Mouse (Mus musculus) C2C12 (cell line): ENCODE measurements around the gene Ston2. TPM values are rescaled to one million over a fixed set of nuclear protein-coding genes. Genes with fewer than 3 reads are reported as not detected.

ENCODE experiments used
- H3K27me3 ChIP-seq: one replicate; pipeline ENCODE4 v1.6.1; 2011; ENCODE audit not compliant: control insufficient read depth, insufficient read depth, insufficient read length
- H3K36me3 ChIP-seq: one replicate; pipeline ENCODE4 v1.6.1; 2011; ENCODE audit not compliant: control insufficient read depth, insufficient read depth
- H3K4me3 ChIP-seq: one replicate; pipeline ENCODE4 v1.5.1; 2011; ENCODE audit warnings: mild to moderate bottlenecking, control low read depth; ENCODE audit not compliant: poor library complexity, insufficient read depth, severe bottlenecking
- H3K79me2 ChIP-seq: one replicate; pipeline ENCODE4 v1.6.1; 2011; ENCODE audit not compliant: control insufficient read depth, insufficient read depth
- H3K79me3 ChIP-seq: one replicate; pipeline ENCODE4 v1.6.1; 2011; ENCODE audit warnings: low read depth, control low read depth
- H3ac ChIP-seq: one replicate; pipeline ENCODE3; 2011; ENCODE audit warnings: low read depth; ENCODE audit not compliant: control insufficient read depth, insufficient read length
- CEBPB ChIP-seq: IDR thresholded peaks from one replicate; pipeline ENCODE4 v1.6.1; 2011; ENCODE audit warnings: low read depth, mild to moderate bottlenecking, control low read depth, moderate library complexity
- CTCF ChIP-seq: IDR thresholded peaks from one replicate; pipeline ENCODE4 v1.5.1; 2011; ENCODE audit not compliant: control insufficient read depth, insufficient read depth, insufficient read length
- FOSL1 ChIP-seq: IDR thresholded peaks from one replicate; pipeline ENCODE4 v1.8.0; 2011; ENCODE audit warnings: mild to moderate bottlenecking, low read length; ENCODE audit not compliant: poor library complexity, insufficient read depth, severe bottlenecking
- MAX ChIP-seq: IDR thresholded peaks from one replicate; pipeline ENCODE4 v1.6.1; 2011; ENCODE audit warnings: mild to moderate bottlenecking, control low read depth
- MYOD1 ChIP-seq: IDR thresholded peaks from one replicate; pipeline ENCODE4 v1.6.1; 2011; ENCODE audit warnings: low read depth; ENCODE audit not compliant: control insufficient read depth, insufficient read length
- MYOG ChIP-seq: IDR thresholded peaks from one replicate; pipeline ENCODE4 v1.6.1; 2011; ENCODE audit not compliant: control insufficient read depth, insufficient read length; ENCODE audit errors: extremely low read depth
- USF1 ChIP-seq: IDR thresholded peaks from one replicate; pipeline ENCODE4 v1.6.1; 2011; ENCODE audit warnings: low read depth, mild to moderate bottlenecking, control low read depth, moderate library complexity
- polyA plus RNA-seq: library from polyadenylated mRNA; unstranded; fragments of >200 nt; fragmentation: generic; extraction: Trizol; gene quantifications from one replicate; pipeline ENCODE4 v1.2.1, GENCODE M21; 2012; ENCODE audit warnings: missing spikeins

The Ston2 gene
- polyA plus RNA-seq, 1 experiment, result 11.6 TPM

DNA sequence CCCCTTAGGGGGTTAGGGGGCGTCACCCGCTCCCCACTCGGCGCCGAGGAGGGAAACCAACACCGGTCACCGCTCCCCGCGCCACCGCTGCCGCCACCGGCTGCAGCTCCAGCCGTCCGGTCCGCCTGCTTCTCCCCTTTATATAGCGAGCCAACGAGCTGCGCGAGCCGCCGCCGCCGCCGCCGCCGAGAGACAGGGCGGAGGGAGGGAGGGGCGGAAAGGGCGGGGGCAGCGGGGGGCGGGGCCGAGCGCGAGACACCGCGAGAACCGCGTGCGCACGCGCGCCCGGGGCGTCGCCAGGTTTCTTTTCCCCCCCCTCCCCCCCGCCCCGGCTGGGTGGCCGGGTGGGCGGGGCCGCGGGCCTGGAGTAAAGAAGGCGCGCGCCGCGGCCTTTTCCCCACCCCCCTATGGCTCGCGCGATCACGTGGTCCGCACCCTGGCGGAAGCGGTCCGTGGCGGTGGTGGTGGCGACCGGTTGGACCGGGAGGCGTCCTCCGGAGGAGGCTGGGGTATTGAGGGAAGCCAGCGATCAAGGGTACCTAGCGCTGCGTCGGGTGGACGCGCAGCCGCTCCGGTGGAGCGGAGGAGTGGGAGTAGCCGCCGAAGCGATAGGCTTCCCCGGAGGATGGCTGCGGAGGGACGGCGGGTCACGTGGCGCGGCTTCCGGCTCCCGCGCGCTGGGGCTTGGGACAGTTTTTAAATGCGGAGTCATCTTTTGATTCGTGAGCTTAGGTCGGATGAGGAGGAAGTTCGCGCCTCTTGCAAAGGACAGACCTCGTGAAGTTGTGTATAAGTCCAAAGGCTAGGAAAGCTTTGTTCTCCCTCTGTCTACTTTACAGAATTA, 198.1 kb downstream of the Ston2 start, which contains the start of gene Gtf2a1:
TSS of gene Gtf2a1 (minus strand) at position 641 of the 844 bp plus-strand sequence.
- Histone ChIP-seq H3K79me2 (peaks cover 44% of the 10 kb centered on the region), H3K79me3 (peaks cover 20% of the 10 kb centered on the region), H3K4me3 (peak within 1 kb of the TSS; percentile 55), H3ac (peak within 1 kb of the TSS; percentile 96), H3K36me3 (peaks cover 1% of the 10 kb centered on the region), H3K27me3 (no peaks in the 10 kb centered on the region)
- TF ChIP-seq USF1, result peak; percentile 85
- TF ChIP-seq CTCF, result no peak
- peak; percentile 29 for TF ChIP-seq MAX

DNA sequence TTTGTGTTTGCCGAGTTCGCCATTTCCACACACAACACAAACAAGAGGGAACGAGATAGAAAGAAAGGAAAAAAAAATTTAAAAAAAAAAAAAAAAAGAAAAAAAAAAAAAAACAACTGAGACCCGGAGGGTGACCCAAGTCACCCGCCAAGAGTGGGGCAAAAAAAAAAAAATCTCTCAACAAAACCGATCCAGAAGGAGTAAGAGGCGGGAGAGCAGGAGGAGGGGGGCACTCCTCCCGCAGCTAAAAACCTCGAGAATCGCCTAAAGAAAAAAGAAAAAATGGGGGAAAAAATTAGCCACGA, 198.7 kb downstream of the Ston2 start:
- peak overlapping the region; percentile 96 for H3ac ChIP-seq
- TF ChIP-seq CTCF (no peak), MYOD1 (no peak), CEBPB (no peak), MAX (no peak), USF1 (no peak), FOSL1 (no peak), MYOG (no peak)
- H3K4me3 ChIP-seq, result peak overlapping the region; percentile 55
- peaks cover 23% of the 10 kb centered on the region for H3K79me3 ChIP-seq
- H3K79me2 ChIP-seq, result peaks cover 50% of the 10 kb centered on the region
- H3K27me3 ChIP-seq, result no peaks in the 10 kb centered on the region
- H3K36me3 ChIP-seq, result peaks cover 7% of the 10 kb centered on the region

DNA sequence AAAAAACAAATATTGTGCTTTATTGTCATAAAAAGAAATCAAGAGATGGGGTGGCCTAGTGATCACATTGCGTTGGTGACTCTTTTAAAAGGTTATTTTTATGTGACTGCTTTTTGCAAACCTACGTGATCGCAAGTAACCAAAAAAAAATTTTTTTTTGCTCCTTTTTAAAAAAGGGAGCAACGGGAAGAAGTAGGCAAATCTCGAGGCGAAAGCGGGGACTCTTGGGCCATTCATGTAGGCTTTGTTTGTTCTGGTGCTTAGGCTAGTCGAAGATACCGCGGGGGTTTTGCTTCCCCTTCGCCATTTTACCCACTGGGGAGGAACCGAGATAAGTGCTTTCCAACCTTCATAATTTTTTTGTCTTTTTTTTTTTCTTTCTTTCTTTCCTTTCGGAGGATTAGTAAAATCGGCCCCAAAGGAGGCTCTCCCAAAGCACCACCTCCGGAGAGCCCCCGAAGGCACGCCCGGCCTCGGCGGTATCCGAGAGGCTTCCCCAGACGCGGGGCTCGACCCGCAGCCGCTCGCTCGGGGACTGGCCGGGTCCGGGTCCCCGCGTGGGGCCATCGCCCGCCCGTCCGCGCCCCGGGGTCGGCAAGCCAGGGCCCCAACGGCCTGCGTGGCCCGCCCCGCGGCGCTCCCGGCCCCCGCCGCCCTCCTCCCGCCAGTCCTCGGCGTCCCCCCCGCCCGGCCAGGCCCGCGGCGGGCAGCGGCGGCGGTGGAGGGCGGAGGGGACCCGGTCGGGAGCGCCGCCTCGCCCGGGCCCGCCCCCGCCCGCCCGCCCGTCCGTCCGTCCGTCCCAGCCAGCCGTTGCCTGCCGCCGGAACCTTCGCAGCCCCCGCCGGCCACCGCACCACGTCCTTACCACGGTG, 199.3 kb downstream of the Ston2 start:
- Histone ChIP-seq H3K79me3 (peaks cover 28% of the 10 kb centered on the region), H3K4me3 (peak overlapping the region; percentile 55), H3K79me2 (peaks cover 54% of the 10 kb centered on the region), H3K36me3 (peaks cover 12% of the 10 kb centered on the region), H3K27me3 (no peaks in the 10 kb centered on the region), H3ac (peak overlapping the region; percentile 96)
- TF ChIP-seq MYOG, result no peak
- TF ChIP-seq MAX, result no peak
- TF ChIP-seq CTCF, result no peak
- TF ChIP-seq CEBPB, result no peak
- no peak for TF ChIP-seq USF1
- TF ChIP-seq FOSL1, result no peak
- no peak for TF ChIP-seq MYOD1

DNA sequence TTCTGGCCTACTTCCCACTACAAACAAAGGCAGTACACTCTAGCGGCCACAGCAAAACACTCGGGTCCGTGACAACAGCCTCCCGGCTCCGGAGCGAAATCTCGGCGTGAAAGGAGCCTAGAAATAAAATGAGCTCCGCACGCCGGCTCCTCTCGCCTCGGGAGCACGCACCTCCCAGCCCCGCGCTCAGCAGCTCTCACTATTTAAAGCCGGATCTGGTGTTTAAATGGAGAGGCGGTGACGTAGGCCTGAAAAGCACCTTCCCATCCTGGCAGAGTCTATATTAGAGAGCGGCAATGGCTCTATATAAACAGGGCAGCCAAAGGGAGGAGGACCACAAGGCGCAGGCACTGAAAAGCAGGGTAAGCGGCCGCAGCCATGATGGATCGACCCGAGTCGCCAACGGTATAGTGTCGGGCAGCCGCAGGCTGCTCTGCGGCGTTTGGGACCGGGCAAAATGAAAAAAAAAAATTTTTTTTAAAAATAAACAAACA, 200.0 kb downstream of the Ston2 start:
- peak overlapping the region; percentile 71 for H3ac ChIP-seq
- TF ChIP-seq FOSL1 (no peak), USF1 (no peak), MYOG (no peak), MAX (no peak), MYOD1 (no peak), CTCF (no peak)
- H3K36me3 ChIP-seq, result peaks cover 18% of the 10 kb centered on the region
- peaks cover 61% of the 10 kb centered on the region for H3K79me2 ChIP-seq
- H3K79me3 ChIP-seq, result peaks cover 30% of the 10 kb centered on the region
- no peaks in the 10 kb centered on the region for H3K27me3 ChIP-seq
- peak overlapping the region; percentile 55 for H3K4me3 ChIP-seq

DNA sequence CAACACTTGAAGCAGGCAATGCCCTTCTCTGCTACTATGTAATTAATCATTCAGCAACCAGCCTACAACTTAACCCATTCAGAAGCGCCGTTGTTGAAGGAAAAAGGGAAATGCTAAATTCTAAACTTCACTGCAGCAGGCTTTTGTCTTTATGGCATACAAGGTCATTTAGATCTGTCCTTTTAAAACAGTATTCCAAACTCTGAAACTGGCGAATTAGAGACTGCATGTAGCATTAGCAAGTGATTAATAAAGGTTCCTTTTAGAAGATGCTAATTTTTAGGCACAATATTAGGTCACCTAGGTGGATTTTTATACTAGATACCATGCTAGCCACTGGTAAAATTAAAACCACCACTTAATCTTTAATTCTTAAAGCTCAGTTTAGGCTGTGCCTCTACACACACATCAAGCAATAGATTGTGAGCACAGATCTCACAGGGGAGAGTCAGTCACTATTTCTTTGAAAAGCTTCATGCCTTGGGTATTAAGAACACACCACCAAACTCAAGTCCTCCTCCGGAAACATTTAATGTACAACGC, 200.6 kb downstream of the Ston2 start:
- Histone ChIP-seq H3K79me3 (peaks cover 35% of the 10 kb centered on the region), H3K4me3 (peak overlapping the region; percentile 55), H3K79me2 (peaks cover 68% of the 10 kb centered on the region), H3K36me3 (peaks cover 25% of the 10 kb centered on the region), H3K27me3 (no peaks in the 10 kb centered on the region), H3ac (peak overlapping the region; percentile 40)
- TF ChIP-seq FOSL1, result no peak
- no peak for TF ChIP-seq CTCF
- no peak for TF ChIP-seq MAX
- no peak for TF ChIP-seq CEBPB
- TF ChIP-seq MYOG, result no peak
- TF ChIP-seq MYOD1, result no peak
- no peak for TF ChIP-seq USF1
